Mouse (Mus musculus) cerebellum, adult 2 months (tissue): ENCODE measurements around the gene Ap3m1.

Experiments used
- CTCF ChIP-seq: fragments of 200-500 bp; IDR thresholded peaks from 2 replicates; pipeline ENCODE4 v1.5.1; 2011; ENCODE audit warnings: low read depth, mild to moderate bottlenecking, control low read depth, low read length, moderate library complexity, borderline replicate concordance; ENCODE audit not compliant: insufficient read depth
- POLR2A ChIP-seq: fragments of 200-500 bp; IDR thresholded peaks from 2 replicates; pipeline ENCODE4 v1.6.1; 2011; ENCODE audit warnings: low read length, control low read depth, borderline replicate concordance; ENCODE audit not compliant: insufficient read depth

GRCm38 (mm10) chr14:21051380-21052111 lies 762 bp downstream of the Ap3m1 start:
- TF ChIP-seq POLR2A (no peak), CTCF (no peak)
